Mouse (Mus musculus) lung, embryonic 16.5 days (tissue): ENCODE data around the gene Gm3646. TPM values are rescaled to one million over a fixed set of nuclear protein-coding genes. Genes with fewer than 3 reads are reported as not detected.

Experiments
- ATAC-seq: fragments of 200-750 bp; cut with Nextera tagmentation; 2 replicates; pipeline ENCODE4 v1.8.0; 2017; ENCODE audit warnings: low read depth, mild to moderate bottlenecking, moderate library complexity
- H3K27ac ChIP-seq: fragments of 300-500 bp; sonication (generic); 2 replicates; pipeline ENCODE4 v1.5.1; 2014; ENCODE audit warnings: mild to moderate bottlenecking, control low read depth, low read length
- H3K27me3 ChIP-seq: fragments of 300-500 bp; sonication (generic); 2 replicates; pipeline ENCODE4 v1.6.1; 2014; ENCODE audit warnings: low read depth, low read length, mixed read lengths; ENCODE audit not compliant: control insufficient read depth, insufficient read depth
- H3K36me3 ChIP-seq: fragments of 300-500 bp; sonication (generic); 2 replicates; pipeline ENCODE4 v1.6.1; 2014; ENCODE audit warnings: low read length; ENCODE audit not compliant: control insufficient read depth, insufficient read depth
- H3K4me1 ChIP-seq: fragments of 300-500 bp; sonication (generic); replicated peaks from 2 replicates; pipeline ENCODE4 v1.6.1; 2014; ENCODE audit warnings: low read length, mixed read lengths; ENCODE audit not compliant: control insufficient read depth, insufficient read depth
- H3K4me2 ChIP-seq: fragments of 300-500 bp; sonication (generic); 2 replicates; pipeline ENCODE4 v1.6.1; 2014; ENCODE audit warnings: low read depth, low read length, control low read depth
- H3K4me3 ChIP-seq: fragments of 300-500 bp; sonication (generic); 2 replicates; pipeline ENCODE4 v1.5.1; 2014; ENCODE audit warnings: mild to moderate bottlenecking, low read length, control low read depth
- H3K9ac ChIP-seq: fragments of 300-500 bp; sonication (generic); 2 replicates; pipeline ENCODE4 v1.6.1; 2014; ENCODE audit warnings: low read length, control low read depth
- H3K9me3 ChIP-seq: fragments of 300-500 bp; sonication (generic); 2 replicates; pipeline ENCODE4 v1.6.1; 2016; ENCODE audit warnings: low read length; ENCODE audit not compliant: control insufficient read depth
- WGBS: fragments of 180-500 bp; shearing (Covaris S2); extraction: QIAGEN DNeasy Blood & Tissue Kit; methylation state at CpG from one replicate; pipeline ENCODE4 v1.1.7; 2014; 5-methylcytosine and 5-hydroxymethylcytosine counted together
- polyA plus RNA-seq: library from polyadenylated mRNA; unstranded; fragments of >200 nt; fragmentation: Nextera tagmentation; extraction: Ambion mirVana; gene quantifications from 2 replicates; pipeline ENCODE4 v1.2.1, GENCODE M21; 2015

The Gm3646 gene
- polyA plus RNA-seq, 1 experiment from 2014 or later = not detected

DNA sequence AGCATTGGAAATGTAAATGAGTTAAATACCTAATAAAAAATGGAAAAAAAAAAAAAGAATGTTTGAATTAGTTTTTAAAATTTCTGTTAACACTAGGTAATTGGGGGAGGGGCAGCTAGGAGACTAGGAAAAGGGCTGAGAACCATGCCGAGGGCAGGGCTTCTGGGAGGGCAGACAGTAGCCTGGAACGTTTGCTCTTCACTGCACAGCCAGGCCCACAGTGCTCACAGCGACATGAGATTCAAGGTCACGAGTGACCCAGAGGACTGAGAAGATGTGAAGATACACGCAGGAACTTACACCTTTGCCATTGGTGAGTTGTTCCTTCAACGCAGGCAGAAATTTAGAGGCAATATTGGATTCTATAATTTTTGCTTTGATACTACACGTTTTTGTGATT, 2.2 kb downstream of the Gm3646 start:
- H3K9me3 ChIP-seq = no peaks in the 10 kb centered on the region
- 69% methylated on average over 7 of the region's 7 CpGs for whole genome bisulfite sequencing
- no peaks in the 10 kb centered on the region for H3K36me3 ChIP-seq
- no peak overlapping the region for H3K9ac ChIP-seq
- H3K27me3 ChIP-seq = no peaks in the 10 kb centered on the region
- no peak for ATAC-seq
- no peak overlapping the region for H3K4me3 ChIP-seq
- no peak overlapping the region for H3K4me2 ChIP-seq
- H3K4me1 ChIP-seq = no peaks in the 10 kb centered on the region
- H3K27ac ChIP-seq = no peak overlapping the region

DNA sequence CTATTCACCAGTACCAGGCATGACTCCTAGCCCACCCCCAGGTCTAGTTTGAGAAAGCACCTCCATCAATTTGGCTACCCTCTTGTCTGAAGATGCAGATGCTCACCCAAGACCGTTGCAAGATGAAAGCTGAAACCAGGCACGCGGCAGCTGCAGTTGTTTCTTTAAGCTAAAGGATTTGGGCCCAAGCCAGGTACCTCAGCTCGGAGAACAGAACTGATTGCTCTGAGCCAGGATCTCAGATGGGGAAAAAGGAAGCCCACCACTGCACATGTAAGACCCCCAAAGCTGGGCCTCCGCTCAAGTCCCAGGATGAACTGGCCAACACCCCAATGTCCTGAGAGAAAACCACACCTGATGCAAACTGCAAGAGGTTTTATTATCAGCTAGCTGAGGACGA, 7.6 kb downstream of the Gm3646 start:
- Histone ChIP-seq H3K36me3 (no peaks in the 10 kb centered on the region), H3K4me3 (no peak overlapping the region), H3K4me1 (no peaks in the 10 kb centered on the region), H3K27ac (no peak overlapping the region), H3K4me2 (no peak overlapping the region), H3K9ac (no peak overlapping the region), H3K9me3 (no peaks in the 10 kb centered on the region; the same call in 1 of the 2 replicates), H3K27me3 (no peaks in the 10 kb centered on the region)
- no peak for ATAC-seq
- WGBS = 71% methylated on average over 6 of the region's 6 CpGs

DNA sequence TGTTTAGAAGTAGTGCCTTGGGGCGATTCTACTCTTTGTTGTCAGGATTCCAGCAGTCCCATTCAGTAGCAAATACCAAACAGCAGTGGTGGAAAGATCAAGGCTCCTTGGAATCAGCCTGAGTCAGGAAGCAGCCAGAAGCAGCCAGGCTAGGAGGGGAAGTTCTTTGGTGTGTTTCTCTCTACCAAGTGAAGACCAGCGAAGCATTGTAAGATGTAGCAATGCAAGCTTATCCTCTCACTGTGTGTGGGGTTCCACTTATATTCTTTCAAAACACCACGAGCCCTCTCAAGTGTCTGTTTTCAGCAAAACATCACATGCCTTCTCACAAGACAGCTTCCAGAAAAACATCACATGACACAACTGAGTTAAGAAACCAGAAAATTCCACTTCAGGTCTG, 8.4 kb downstream of the Gm3646 start:
- Histone ChIP-seq H3K27ac (no peak overlapping the region), H3K4me1 (no peaks in the 10 kb centered on the region), H3K4me3 (no peak overlapping the region), H3K27me3 (no peaks in the 10 kb centered on the region), H3K9me3 (no peaks in the 10 kb centered on the region; the same call in 1 of the 2 replicates), H3K9ac (no peak overlapping the region), H3K4me2 (no peak overlapping the region), H3K36me3 (no peaks in the 10 kb centered on the region)
- ATAC-seq = no peak
- 79% methylated on average over 3 of the region's 3 CpGs for WGBS

DNA sequence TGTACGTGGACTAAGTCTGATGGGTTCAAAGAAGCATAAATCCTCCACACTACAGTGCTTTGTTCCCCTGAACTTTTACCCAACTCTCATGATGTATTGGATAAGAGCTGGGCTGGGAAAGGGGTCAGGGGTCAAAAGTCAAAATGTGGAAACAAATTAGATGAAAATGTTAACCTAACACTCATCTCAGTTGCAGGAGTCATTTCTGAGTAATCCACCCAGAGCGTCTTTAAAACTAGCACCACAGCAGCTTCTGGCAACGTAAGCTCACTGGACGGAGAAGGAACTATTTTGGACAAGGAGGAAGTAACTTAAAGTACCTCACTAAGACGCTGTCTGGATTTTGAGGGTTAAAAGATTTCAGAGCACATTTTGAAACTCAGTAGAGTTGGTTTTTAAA, 20.5 kb downstream of the Gm3646 start:
- no peaks in the 10 kb centered on the region; the same call in 1 of the 2 replicates for H3K9me3 ChIP-seq
- H3K4me2 ChIP-seq = no peak overlapping the region
- 59% methylated on average over 5 of the region's 5 CpGs for WGBS
- H3K4me3 ChIP-seq = no peak overlapping the region
- H3K36me3 ChIP-seq = no peaks in the 10 kb centered on the region
- no peak overlapping the region for H3K27ac ChIP-seq
- no peaks in the 10 kb centered on the region for H3K4me1 ChIP-seq
- H3K27me3 ChIP-seq = no peaks in the 10 kb centered on the region
- no peak for ATAC-seq
- H3K9ac ChIP-seq = no peak overlapping the region

DNA sequence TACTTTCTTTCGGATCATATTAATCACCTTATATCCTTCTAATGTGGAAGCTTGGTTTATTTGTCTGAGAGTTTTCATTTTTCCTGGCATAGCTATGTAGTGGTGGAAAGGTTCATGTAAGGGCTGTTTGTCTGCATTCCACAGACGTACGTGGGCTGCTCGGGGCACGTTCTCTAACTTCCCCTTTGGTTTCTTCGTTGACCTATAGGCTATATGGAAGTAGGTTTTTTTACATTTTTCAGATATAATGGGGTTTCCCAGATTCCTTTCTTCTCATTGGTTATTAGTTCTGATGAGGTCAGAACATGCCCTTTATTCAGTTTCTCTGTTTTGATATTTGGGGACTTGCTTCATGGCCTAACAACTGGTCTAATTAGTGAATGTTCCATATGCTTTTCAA, 23.3 kb downstream of the Gm3646 start:
- Histone ChIP-seq H3K27ac (no peak overlapping the region), H3K36me3 (no peaks in the 10 kb centered on the region), H3K27me3 (no peaks in the 10 kb centered on the region), H3K4me2 (no peak overlapping the region), H3K9me3 (no peaks in the 10 kb centered on the region), H3K4me3 (no peak overlapping the region), H3K4me1 (peaks cover 4% of the 10 kb centered on the region; the same call in 1 of the 2 replicates), H3K9ac (no peak overlapping the region)
- WGBS = 70% methylated on average over 6 of the region's 6 CpGs
- ATAC-seq = no peak

DNA sequence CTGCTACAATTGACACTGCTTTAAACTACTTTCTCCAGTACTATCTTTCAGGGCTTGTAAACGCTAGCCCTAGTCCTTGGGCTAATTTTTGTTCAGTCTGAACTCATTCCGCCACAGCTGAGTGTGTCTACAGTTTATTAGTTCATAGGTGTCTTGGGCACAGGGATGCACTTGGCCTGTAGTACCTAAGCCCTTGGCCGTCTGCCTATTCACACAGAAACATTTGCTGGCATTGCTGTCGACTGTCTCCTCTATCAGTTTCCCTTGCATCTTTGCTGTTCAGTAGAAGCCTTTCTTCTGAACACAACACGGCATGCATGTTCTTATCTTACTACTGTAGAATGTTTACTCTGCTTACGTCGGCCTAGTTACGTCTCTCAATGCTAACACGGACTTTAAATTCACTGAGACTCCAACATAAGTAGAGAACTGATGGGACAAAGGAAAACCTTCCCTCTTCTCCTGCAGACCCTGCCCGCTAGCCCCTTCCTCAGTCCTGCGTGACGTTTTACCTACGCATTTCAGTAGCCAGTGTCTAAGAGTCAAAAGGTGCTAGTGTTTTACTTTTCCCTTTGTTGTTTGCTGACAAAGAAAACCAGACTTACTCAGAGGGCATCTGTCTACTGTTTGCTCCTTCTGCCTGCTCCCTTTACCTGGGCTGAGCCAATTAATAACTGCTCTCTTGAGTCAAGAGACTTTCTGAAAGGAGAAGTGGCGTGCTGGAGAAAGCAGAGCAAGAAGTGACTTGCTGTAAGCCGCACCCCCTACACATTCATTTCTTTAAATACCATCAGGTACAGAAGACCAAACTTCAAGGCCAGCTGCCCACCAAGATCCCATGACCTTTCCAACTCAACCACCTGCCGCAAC, 25.8 kb downstream of the Gm3646 start:
- ATAC-seq = no peak
- no peaks in the 10 kb centered on the region for H3K9me3 ChIP-seq
- H3K4me2 ChIP-seq = 0 out of 2 replicates have a peak overlapping the region, but pooled peaks have one; percentile 9
- 54% methylated on average over 16 of the region's 16 CpGs for WGBS
- H3K9ac ChIP-seq = no peak overlapping the region
- peaks cover 4% of the 10 kb centered on the region; the same call in 1 of the 2 replicates for H3K4me1 ChIP-seq
- no peak overlapping the region for H3K27ac ChIP-seq
- no peaks in the 10 kb centered on the region for H3K36me3 ChIP-seq
- H3K27me3 ChIP-seq = no peaks in the 10 kb centered on the region
- no peak overlapping the region for H3K4me3 ChIP-seq

DNA sequence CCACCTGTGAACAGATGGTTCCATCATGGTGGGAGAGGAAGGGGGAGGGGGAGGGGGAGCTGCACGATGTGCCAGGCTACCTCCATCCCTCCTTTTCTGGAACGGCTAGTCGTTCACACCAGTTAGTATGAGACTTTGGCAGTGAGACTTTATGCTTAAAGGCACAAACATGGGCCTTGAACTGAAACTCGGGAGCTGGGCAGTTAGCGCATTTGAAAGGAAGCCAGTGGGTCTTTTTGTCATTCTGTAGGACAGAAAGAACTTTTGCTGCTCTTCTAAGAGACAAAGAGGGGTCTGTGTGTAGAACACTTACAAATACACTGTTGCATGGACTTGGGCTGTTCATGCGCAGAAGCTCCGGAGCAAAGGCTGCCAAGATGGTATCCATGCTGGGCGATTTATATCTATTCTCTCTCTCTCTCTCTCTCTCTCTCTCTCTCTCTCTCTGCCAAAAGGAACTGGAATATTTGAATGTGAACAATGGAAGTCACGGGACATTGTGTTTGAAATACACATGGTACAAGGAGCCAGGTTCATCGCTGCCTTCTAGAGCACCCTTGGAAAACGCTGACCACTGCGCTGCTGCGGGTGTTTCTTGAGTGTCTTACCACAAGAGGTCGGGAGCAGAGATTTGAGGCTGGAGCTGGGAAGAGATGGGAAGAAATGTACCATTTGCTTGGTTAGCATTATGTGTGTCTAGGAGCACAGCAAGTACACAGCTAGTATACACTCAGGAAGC, 31.0 kb downstream of the Gm3646 start:
- Histone ChIP-seq H3K27ac (no peak overlapping the region), H3K9me3 (no peaks in the 10 kb centered on the region), H3K4me1 (peaks cover 10% of the 10 kb centered on the region; the same call in 1 of the 2 replicates), H3K27me3 (no peaks in the 10 kb centered on the region), H3K36me3 (no peaks in the 10 kb centered on the region), H3K4me3 (no peak overlapping the region), H3K4me2 (no peak overlapping the region), H3K9ac (no peak overlapping the region)
- ATAC-seq = no peak
- 73% methylated on average over 14 of the region's 14 CpGs for WGBS

DNA sequence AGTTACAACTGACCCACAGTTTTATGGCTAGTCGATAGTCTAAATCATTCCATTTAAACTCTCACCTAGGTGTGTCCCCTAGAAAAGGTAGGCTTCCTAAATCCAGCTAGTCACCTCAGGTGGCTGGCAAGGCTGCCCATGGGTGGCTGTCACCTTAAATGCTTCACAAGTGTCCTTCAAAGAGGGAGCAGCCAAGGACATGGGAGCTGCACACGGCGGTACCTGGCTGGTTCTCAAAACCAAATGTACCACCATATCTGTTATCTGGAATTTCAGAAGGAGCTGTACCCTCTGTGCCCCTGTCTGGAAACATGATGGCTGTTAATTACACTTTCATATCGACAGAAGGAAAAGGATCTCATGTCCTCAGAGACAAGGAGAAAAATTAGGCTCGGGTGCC, 31.6 kb downstream of the Gm3646 start:
- ATAC-seq = no peak
- H3K9me3 ChIP-seq = no peaks in the 10 kb centered on the region
- H3K27me3 ChIP-seq = no peaks in the 10 kb centered on the region
- H3K4me1 ChIP-seq = peaks cover 9% of the 10 kb centered on the region; the same call in 1 of the 2 replicates
- H3K9ac ChIP-seq = no peak overlapping the region
- no peak overlapping the region for H3K27ac ChIP-seq
- no peak overlapping the region for H3K4me3 ChIP-seq
- H3K4me2 ChIP-seq = no peak overlapping the region
- WGBS = 59% methylated on average over 5 of the region's 5 CpGs
- no peaks in the 10 kb centered on the region for H3K36me3 ChIP-seq

DNA sequence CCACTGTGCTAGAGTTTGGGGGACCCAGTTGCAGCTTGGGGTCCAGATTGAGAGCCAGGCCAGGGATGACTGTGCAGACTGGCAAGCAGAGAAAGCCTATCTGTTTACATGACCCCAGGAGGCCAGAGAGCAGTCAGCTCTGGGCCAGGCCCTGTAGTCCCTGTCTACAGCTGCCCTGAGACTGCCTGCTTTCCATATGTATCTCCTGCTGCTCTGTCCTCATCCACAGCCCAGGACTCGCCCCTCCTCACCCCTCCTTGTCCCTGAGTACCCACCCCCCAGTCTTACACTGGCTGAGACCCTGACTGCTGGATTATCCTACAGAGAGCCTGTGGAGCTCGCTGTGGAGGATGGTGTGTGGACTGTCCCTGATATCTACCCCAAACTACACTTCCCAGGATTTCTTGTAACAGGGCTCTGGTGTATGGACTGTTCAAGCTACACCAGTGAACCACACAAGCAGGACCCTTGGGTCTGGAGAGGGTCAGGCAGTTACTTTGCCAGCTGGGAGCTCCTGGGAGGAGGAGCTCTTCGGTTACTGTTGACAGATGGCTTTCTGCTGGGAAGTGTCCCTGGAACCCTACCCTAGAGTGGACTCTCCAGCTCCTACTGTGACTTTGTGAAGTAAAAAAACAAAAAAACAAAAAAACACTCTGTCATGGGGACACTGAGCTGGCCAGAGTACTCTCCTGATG, 32.6 kb downstream of the Gm3646 start:
- Histone ChIP-seq H3K9ac (no peak overlapping the region), H3K4me1 (peaks cover 9% of the 10 kb centered on the region; the same call in 1 of the 2 replicates), H3K4me2 (no peak overlapping the region), H3K4me3 (no peak overlapping the region), H3K27ac (peak overlapping the region; percentile 77), H3K27me3 (no peaks in the 10 kb centered on the region), H3K9me3 (0 out of 2 replicates have a peak, but pooled peaks cover 2% of the 10 kb centered on the region), H3K36me3 (no peaks in the 10 kb centered on the region)
- ATAC-seq = peak; percentile 79
- WGBS = 22% methylated on average over 3 of the region's 3 CpGs
